Mouse (Mus musculus): Measurements from ENCODE around the gene Tmem218. TPM values are rescaled to one million over a fixed set of nuclear protein-coding genes. Genes with fewer than 3 reads are reported as not detected.
A peak's percentile ranks its signal among the peaks of the same experiment; 100 is the strongest.

Gene Tmem218
- 10.9 and 11.2 TPM in 2 replicates for polyA plus RNA-seq (2015; fragmentation: Nextera tagmentation; extraction: Ambion mirVana)

GRCm38 (mm10) chr9:37207929-37208411 lies at the start of gene Tmem218:
Gene Tmem218, plus strand, starts transcription at chr9:37208223.
- H3K4me2 ChIP-seq, result peak within 1 kb of the TSS; percentile 71
- peak within 1 kb of the TSS; percentile 87 for H3K27ac ChIP-seq
- H3K4me1 ChIP-seq, result peaks cover 12% of the 10 kb centered on the region; the same call in 1 of the 2 replicates
- H3K4me3 ChIP-seq, result peak within 1 kb of the TSS; percentile 71
- no peaks in the 10 kb centered on the region for H3K9me3 ChIP-seq
- no peaks in the 10 kb centered on the region for H3K36me3 ChIP-seq
- no peaks in the 10 kb centered on the region for H3K27me3 ChIP-seq
- peak within 1 kb of the TSS; percentile 62 for H3K9ac ChIP-seq
- peak; percentile 100 for ATAC-seq (ENCODE audit: insufficient number of reproducible peaks, low FRiP score, low TSS enrichment, low read depth)
- WGBS, result 0% methylated on average over 21 of the region's 21 CpGs

- no peaks in the 10 kb centered on the region for H3K9me3 ChIP-seq
- H3K36me3 ChIP-seq, result no peaks in the 10 kb centered on the region
- no peak for ATAC-seq (ENCODE audit: insufficient number of reproducible peaks, low FRiP score, low TSS enrichment, low read depth)
- no peak overlapping the region for H3K4me3 ChIP-seq
- H3K4me1 ChIP-seq, result no peaks in the 10 kb centered on the region
- WGBS, result 73% methylated on average over 2 of the region's 2 CpGs
- no peak overlapping the region for H3K9ac ChIP-seq
- no peak overlapping the region for H3K4me2 ChIP-seq
- no peak overlapping the region for H3K27ac ChIP-seq
- peaks cover 13% of the 10 kb centered on the region; the same call in 1 of the 2 replicates for H3K27me3 ChIP-seq
Observed at GRCm38 (mm10) chr9:37160686-37161085, 47.3 kb upstream of the Tmem218 start.

- Histone ChIP-seq H3K4me3 (no peak overlapping the region), H3K9me3 (no peaks in the 10 kb centered on the region), H3K27ac (no peak overlapping the region), H3K4me1 (no peaks in the 10 kb centered on the region), H3K27me3 (0 out of 2 replicates have a peak, but pooled peaks cover 2% of the 10 kb centered on the region), H3K4me2 (no peak overlapping the region), H3K9ac (no peak overlapping the region), H3K36me3 (no peaks in the 10 kb centered on the region)
- 79% methylated on average over 2 of the region's 2 CpGs for WGBS
- no peak for ATAC-seq (ENCODE audit: insufficient number of reproducible peaks, low FRiP score, low TSS enrichment, low read depth)
Observed at GRCm38 (mm10) chr9:37166899-37167298, 41.1 kb upstream of the Tmem218 start.

GRCm38 (mm10) chr9:37173376-37173775 lies 34.6 kb upstream of the Tmem218 start:
- H3K36me3 ChIP-seq, result no peaks in the 10 kb centered on the region
- no peak for ATAC-seq (ENCODE audit: insufficient number of reproducible peaks, low FRiP score, low TSS enrichment, low read depth)
- H3K4me2 ChIP-seq, result no peak overlapping the region
- H3K27me3 ChIP-seq, result peaks cover 11% of the 10 kb centered on the region; the same call in 1 of the 2 replicates
- 24% methylated on average over 5 of the region's 5 CpGs for WGBS
- H3K27ac ChIP-seq, result 0 out of 2 replicates have a peak overlapping the region, but pooled peaks have one; percentile 2
- H3K4me3 ChIP-seq, result no peak overlapping the region
- H3K4me1 ChIP-seq, result peaks cover 31% of the 10 kb centered on the region
- no peaks in the 10 kb centered on the region for H3K9me3 ChIP-seq
- H3K9ac ChIP-seq, result no peak overlapping the region

- H3K27ac ChIP-seq, result no peak overlapping the region
- ATAC-seq (ENCODE audit: insufficient number of reproducible peaks, low FRiP score, low TSS enrichment, low read depth), result no peak
- no peak overlapping the region for H3K4me3 ChIP-seq
- WGBS, result 59% methylated on average over 3 of the region's 3 CpGs
- H3K27me3 ChIP-seq, result peaks cover 17% of the 10 kb centered on the region
- H3K36me3 ChIP-seq, result no peaks in the 10 kb centered on the region
- peaks cover 35% of the 10 kb centered on the region for H3K4me1 ChIP-seq
- H3K9ac ChIP-seq, result no peak overlapping the region
- no peak overlapping the region for H3K4me2 ChIP-seq
- H3K9me3 ChIP-seq, result no peaks in the 10 kb centered on the region
Observed at GRCm38 (mm10) chr9:37176002-37176401, 32.0 kb upstream of the Tmem218 start.

- Histone ChIP-seq H3K27me3 (peaks cover 17% of the 10 kb centered on the region), H3K4me2 (no peak overlapping the region), H3K4me1 (peaks cover 35% of the 10 kb centered on the region), H3K36me3 (no peaks in the 10 kb centered on the region), H3K4me3 (no peak overlapping the region), H3K27ac (no peak overlapping the region), H3K9ac (no peak overlapping the region), H3K9me3 (no peaks in the 10 kb centered on the region)
- under 1% methylated on average over 5 of the region's 5 CpGs for WGBS
- ATAC-seq (ENCODE audit: insufficient number of reproducible peaks, low FRiP score, low TSS enrichment, low read depth), result no peak
Observed at GRCm38 (mm10) chr9:37177107-37177506, 30.9 kb upstream of the Tmem218 start.

GRCm38 (mm10) chr9:37177551-37177950 lies 30.5 kb upstream of the Tmem218 start:
- no peak overlapping the region for H3K27ac ChIP-seq
- ATAC-seq (ENCODE audit: insufficient number of reproducible peaks, low FRiP score, low TSS enrichment, low read depth), result no peak
- no peak overlapping the region for H3K9ac ChIP-seq
- H3K9me3 ChIP-seq, result no peaks in the 10 kb centered on the region
- WGBS, result 39% methylated on average over 8 of the region's 8 CpGs
- H3K27me3 ChIP-seq, result peaks cover 17% of the 10 kb centered on the region
- H3K4me3 ChIP-seq, result no peak overlapping the region
- H3K36me3 ChIP-seq, result no peaks in the 10 kb centered on the region
- H3K4me2 ChIP-seq, result no peak overlapping the region
- peaks cover 35% of the 10 kb centered on the region for H3K4me1 ChIP-seq

GRCm38 (mm10) chr9:37178911-37179310 lies 29.1 kb upstream of the Tmem218 start:
- peaks cover 17% of the 10 kb centered on the region for H3K27me3 ChIP-seq
- 31% methylated on average over 4 of the region's 4 CpGs for WGBS
- H3K36me3 ChIP-seq, result no peaks in the 10 kb centered on the region
- no peaks in the 10 kb centered on the region for H3K9me3 ChIP-seq
- no peak overlapping the region for H3K27ac ChIP-seq
- no peak overlapping the region for H3K9ac ChIP-seq
- peaks cover 26% of the 10 kb centered on the region for H3K4me1 ChIP-seq
- no peak overlapping the region for H3K4me2 ChIP-seq
- no peak for ATAC-seq (ENCODE audit: insufficient number of reproducible peaks, low FRiP score, low TSS enrichment, low read depth)
- H3K4me3 ChIP-seq, result no peak overlapping the region

- 84% methylated on average over 4 of the region's 4 CpGs for WGBS
- peaks cover 22% of the 10 kb centered on the region for H3K4me1 ChIP-seq
- H3K4me2 ChIP-seq, result no peak overlapping the region
- no peaks in the 10 kb centered on the region for H3K36me3 ChIP-seq
- peaks cover 17% of the 10 kb centered on the region for H3K27me3 ChIP-seq
- H3K9ac ChIP-seq, result no peak overlapping the region
- no peak overlapping the region for H3K27ac ChIP-seq
- no peaks in the 10 kb centered on the region for H3K9me3 ChIP-seq
- no peak for ATAC-seq (ENCODE audit: insufficient number of reproducible peaks, low FRiP score, low TSS enrichment, low read depth)
- no peak overlapping the region for H3K4me3 ChIP-seq
Observed at GRCm38 (mm10) chr9:37179596-37179995, 28.4 kb upstream of the Tmem218 start.

GRCm38 (mm10) chr9:37181596-37181995 lies 26.4 kb upstream of the Tmem218 start:
- Histone ChIP-seq H3K4me2 (no peak overlapping the region), H3K27me3 (peaks cover 10% of the 10 kb centered on the region), H3K9me3 (no peaks in the 10 kb centered on the region), H3K36me3 (no peaks in the 10 kb centered on the region), H3K9ac (no peak overlapping the region), H3K4me1 (peaks cover 15% of the 10 kb centered on the region), H3K27ac (no peak overlapping the region), H3K4me3 (no peak overlapping the region)
- ATAC-seq (ENCODE audit: insufficient number of reproducible peaks, low FRiP score, low TSS enrichment, low read depth), result no peak
- 80% methylated on average over 5 of the region's 5 CpGs for WGBS

- Histone ChIP-seq H3K9me3 (no peaks in the 10 kb centered on the region), H3K9ac (no peak overlapping the region), H3K27ac (no peak overlapping the region), H3K4me3 (no peak overlapping the region), H3K27me3 (peaks cover 8% of the 10 kb centered on the region), H3K4me1 (peaks cover 5% of the 10 kb centered on the region), H3K4me2 (no peak overlapping the region), H3K36me3 (no peaks in the 10 kb centered on the region)
- ATAC-seq (ENCODE audit: insufficient number of reproducible peaks, low FRiP score, low TSS enrichment, low read depth), result no peak
- WGBS, result 73% methylated on average over 2 of the region's 2 CpGs
Observed at GRCm38 (mm10) chr9:37183176-37183575, 24.8 kb upstream of the Tmem218 start.

GRCm38 (mm10) chr9:37187407-37187806 lies 20.6 kb upstream of the Tmem218 start:
- H3K9ac ChIP-seq, result no peak overlapping the region
- no peaks in the 10 kb centered on the region for H3K9me3 ChIP-seq
- H3K4me3 ChIP-seq, result no peak overlapping the region
- 65% methylated on average over 5 of the region's 5 CpGs for WGBS
- no peaks in the 10 kb centered on the region for H3K4me1 ChIP-seq
- no peaks in the 10 kb centered on the region for H3K36me3 ChIP-seq
- no peak overlapping the region for H3K27ac ChIP-seq
- H3K4me2 ChIP-seq, result no peak overlapping the region
- no peak for ATAC-seq (ENCODE audit: insufficient number of reproducible peaks, low FRiP score, low TSS enrichment, low read depth)
- no peaks in the 10 kb centered on the region for H3K27me3 ChIP-seq

GRCm38 (mm10) chr9:37188024-37188423 lies 20.0 kb upstream of the Tmem218 start:
- Histone ChIP-seq H3K4me1 (no peaks in the 10 kb centered on the region), H3K36me3 (no peaks in the 10 kb centered on the region), H3K27ac (no peak overlapping the region), H3K4me2 (no peak overlapping the region), H3K9ac (no peak overlapping the region), H3K4me3 (no peak overlapping the region), H3K9me3 (no peaks in the 10 kb centered on the region), H3K27me3 (no peaks in the 10 kb centered on the region)
- 67% methylated on average over 3 of the region's 3 CpGs for WGBS
- ATAC-seq (ENCODE audit: insufficient number of reproducible peaks, low FRiP score, low TSS enrichment, low read depth), result no peak
